Mouse (Mus musculus): ENCODE data around the gene Olfr704. TPM values are rescaled to one million over a fixed set of nuclear protein-coding genes. Genes with fewer than 3 reads are reported as not detected.
"Not testable (repeated sequence)": the region's sequence is repeated elsewhere in the genome, so short reads cannot be mapped to it uniquely, and the experiment has no call there.

The Olfr704 gene
- polyA plus RNA-seq, 1 experiment from 2014 or later: not detected

DNA sequence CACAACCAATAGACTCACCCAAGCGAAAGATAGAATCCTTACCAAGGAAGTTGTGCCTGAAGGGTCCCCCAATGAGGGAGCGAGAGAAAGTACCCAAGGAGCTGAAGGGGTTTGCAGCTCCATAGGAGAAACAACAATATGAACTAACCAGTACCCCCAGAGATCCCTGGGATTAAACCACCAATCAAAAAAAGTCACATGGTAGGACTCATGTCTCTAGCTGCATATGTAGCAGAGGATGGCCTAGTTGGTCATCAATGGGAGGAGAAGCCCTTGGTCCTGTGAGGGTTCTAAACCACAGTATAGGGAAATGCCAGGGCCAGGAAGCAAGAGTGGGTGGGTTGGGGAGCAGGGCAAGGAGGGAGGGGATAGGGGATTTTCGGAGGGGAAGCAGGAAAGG, 38.2 kb downstream of the Olfr704 start, which contains the start of gene Olfr707:
Gene Olfr707 (minus strand): TSS at position 101 of the 400 bp plus-strand sequence.
- H3K4me3 ChIP-seq (ENCODE audit: control insufficient read depth in 1 of 2, insufficient read depth in 1 of 2, low read depth in 1 of 2, low read length in 2 of 2); H3K9ac ChIP-seq (ENCODE audit: low read length); H3K27ac ChIP-seq (replicated peaks in 1 of 2; ENCODE audit: control insufficient read depth in 1 of 2, insufficient read depth in 1 of 2, low read depth in 2 of 2, low read length in 2 of 2); H3K4me1 ChIP-seq (ENCODE audit: control insufficient read depth in 2 of 2, insufficient read depth in 2 of 2, low read length in 2 of 2); H3K9me3 ChIP-seq (ENCODE audit: control insufficient read depth, low read length); H3K36me3 ChIP-seq (ENCODE audit: control insufficient read depth, insufficient read depth, low read length); H3K27me3 ChIP-seq (ENCODE audit: control insufficient read depth, insufficient read depth, low read length); H3K4me2 ChIP-seq (ENCODE audit: low read length); ATAC-seq (ENCODE audit: insufficient number of reproducible peaks, insufficient read depth, low FRiP score, low read depth): not testable (repeated sequence)
- WGBS: 87% methylated on average over 3 of the region's 3 CpGs

DNA sequence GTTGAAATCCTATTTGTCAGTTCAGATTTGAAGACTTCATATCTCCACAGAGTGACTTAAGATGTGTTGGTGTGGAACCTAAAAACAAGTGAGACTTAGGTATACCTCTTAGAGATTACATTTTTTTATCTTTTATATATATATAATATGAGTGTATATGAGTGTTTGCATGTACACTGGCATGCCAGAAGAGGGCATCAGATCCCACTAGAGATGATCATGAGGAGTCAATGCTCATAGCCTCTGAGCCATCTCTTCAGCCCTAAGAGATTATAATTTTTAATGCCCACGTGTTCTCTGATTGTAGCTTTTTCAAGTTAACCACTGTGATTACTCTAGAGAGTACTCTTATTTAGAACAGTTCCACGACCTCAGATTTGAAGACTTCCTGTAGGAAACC, 44.7 kb downstream of the Olfr704 start, which contains the start of gene Olfr1532-ps1:
Gene Olfr1532-ps1 (plus strand): TSS at position 326 of the 400 bp plus-strand sequence.
- Histone ChIP-seq H3K4me2 (ENCODE audit: low read length) (no peak within 1 kb of the TSS), H3K27me3 (ENCODE audit: control insufficient read depth, insufficient read depth, low read length) (no peaks in the 10 kb centered on the region), H3K36me3 (ENCODE audit: control insufficient read depth, insufficient read depth, low read length) (no peaks in the 10 kb centered on the region), H3K4me3 (ENCODE audit: control insufficient read depth in 1 of 2, insufficient read depth in 1 of 2, low read depth in 1 of 2, low read length in 2 of 2) (no peak within 1 kb of the TSS), H3K27ac (replicated peaks in 1 of 2; ENCODE audit: control insufficient read depth in 1 of 2, insufficient read depth in 1 of 2, low read depth in 2 of 2, low read length in 2 of 2) (no peak within 1 kb of the TSS), H3K4me1 (ENCODE audit: control insufficient read depth in 2 of 2, insufficient read depth in 2 of 2, low read length in 2 of 2) (no peaks in the 10 kb centered on the region), H3K9me3 (ENCODE audit: control insufficient read depth, low read length) (no peaks in the 10 kb centered on the region), H3K9ac (ENCODE audit: low read length) (no peak within 1 kb of the TSS)
- ATAC-seq (ENCODE audit: insufficient number of reproducible peaks, insufficient read depth, low FRiP score, low read depth): no peak
- 54% methylated on average over 2 of the region's 2 CpGs for WGBS

Other genes starting within 250 kb of the Olfr704 start
- gene Olfr693, start 182.6 kb upstream of the Olfr704 start, polyA plus RNA-seq (2014; fragmentation: Nextera tagmentation; extraction: Ambion mirVana): not detected in 2 replicates
- gene Olfr694, start 171.4 kb upstream of the Olfr704 start, polyA plus RNA-seq (2014; fragmentation: Nextera tagmentation; extraction: Ambion mirVana): not detected in 2 replicates
- gene Olfr695, start 146.8 kb upstream of the Olfr704 start, polyA plus RNA-seq (2014; fragmentation: Nextera tagmentation; extraction: Ambion mirVana): not detected in 2 replicates
- not detected in 2 replicates for gene Olfr697, start 120.7 kb upstream of the Olfr704 start, polyA plus RNA-seq (2014; fragmentation: Nextera tagmentation; extraction: Ambion mirVana)
- not detected in 2 replicates for gene Olfr698, start 107.8 kb upstream of the Olfr704 start, polyA plus RNA-seq (2014; fragmentation: Nextera tagmentation; extraction: Ambion mirVana)
- gene Olfr699, start 70.0 kb upstream of the Olfr704 start, polyA plus RNA-seq (2014; fragmentation: Nextera tagmentation; extraction: Ambion mirVana): not detected in 2 replicates
- gene Olfr700, start 54.4 kb upstream of the Olfr704 start, polyA plus RNA-seq (2014; fragmentation: Nextera tagmentation; extraction: Ambion mirVana): not detected in 2 replicates
- gene Olfr701, start 49.1 kb upstream of the Olfr704 start, polyA plus RNA-seq (2014; fragmentation: Nextera tagmentation; extraction: Ambion mirVana): not detected in 2 replicates
- gene Olfr702, start 29.3 kb upstream of the Olfr704 start, polyA plus RNA-seq (2014; fragmentation: Nextera tagmentation; extraction: Ambion mirVana): not detected in 2 replicates
- gene Olfr703, start 19.8 kb upstream of the Olfr704 start, polyA plus RNA-seq (2014; fragmentation: Nextera tagmentation; extraction: Ambion mirVana): not detected in 2 replicates
- gene Olfr705, start 13.7 kb downstream of the Olfr704 start, polyA plus RNA-seq (2014; fragmentation: Nextera tagmentation; extraction: Ambion mirVana): not detected in 2 replicates
- not detected in 2 replicates for gene Olfr706, start 25.0 kb downstream of the Olfr704 start, polyA plus RNA-seq (2014; fragmentation: Nextera tagmentation; extraction: Ambion mirVana)
- not detected in 2 replicates for gene Olfr707, start 38.1 kb downstream of the Olfr704 start, polyA plus RNA-seq (2014; fragmentation: Nextera tagmentation; extraction: Ambion mirVana)
- gene Olfr1532-ps1, start 44.8 kb downstream of the Olfr704 start, polyA plus RNA-seq (2014; fragmentation: Nextera tagmentation; extraction: Ambion mirVana): not detected in 2 replicates
- not detected in 2 replicates for gene Olfr709-ps1, start 69.0 kb downstream of the Olfr704 start, polyA plus RNA-seq (2014; fragmentation: Nextera tagmentation; extraction: Ambion mirVana)
- not detected in 2 replicates for gene Olfr710, start 85.1 kb downstream of the Olfr704 start, polyA plus RNA-seq (2014; fragmentation: Nextera tagmentation; extraction: Ambion mirVana)
- gene Olfr6, start 100.8 kb downstream of the Olfr704 start, polyA plus RNA-seq (2014; fragmentation: Nextera tagmentation; extraction: Ambion mirVana): not detected in 2 replicates
- gene Olfr711, start 112.3 kb downstream of the Olfr704 start, polyA plus RNA-seq (2014; fragmentation: Nextera tagmentation; extraction: Ambion mirVana): not detected in 2 replicates
- not detected in 2 replicates for gene Olfr2, start 142.9 kb downstream of the Olfr704 start, polyA plus RNA-seq (2014; fragmentation: Nextera tagmentation; extraction: Ambion mirVana)
- not detected in 2 replicates for gene Olfr713, start 168.0 kb downstream of the Olfr704 start, polyA plus RNA-seq (2014; fragmentation: Nextera tagmentation; extraction: Ambion mirVana)
- gene Olfr714, start 207.8 kb downstream of the Olfr704 start, polyA plus RNA-seq (2014; fragmentation: Nextera tagmentation; extraction: Ambion mirVana): not detected in 2 replicates
- gene Olfr17, start 230.0 kb downstream of the Olfr704 start, polyA plus RNA-seq (2014; fragmentation: Nextera tagmentation; extraction: Ambion mirVana): not detected in 2 replicates
- gene Olfr715b, start 247.2 kb downstream of the Olfr704 start, polyA plus RNA-seq (2014; fragmentation: Nextera tagmentation; extraction: Ambion mirVana): not detected in 2 replicates